In genomic region chr16:43548774-43549173, GRCm38 (mm10) we compare ENCODE assay signal across 10 mouse cellular contexts.
A peak's percentile ranks its signal among the peaks of the same experiment; 100 is the strongest.
DNase-seq lines count a peak whose midpoint lies in the region; ATAC-seq lines count a peak whose summit lies in the region.
"Had no signal": no experiment of that assay in that cellular context is flagged by ENCODE, and none has a peak within 500 bp of the region (broad histone marks: within the 10 kb centered on the region; RNA-seq: fewer than 3 reads in every experiment).

No protein-coding gene starts in this region.

- no peak for ATAC-seq in hindbrain, embryonic 14.5 days (ENCODE audit: low FRiP score)
- ATAC-seq in hindbrain, embryonic 16.5 days = no peak
- no peak for ATAC-seq in forebrain, embryonic 15.5 days (replicated peaks)
- peak; percentile 71 for ATAC-seq in kidney, embryonic 16.5 days (ENCODE audit: low FRiP score, low TSS enrichment)
- ATAC-seq in midbrain, embryonic 14.5 days (ENCODE audit: low FRiP score, low TSS enrichment) = no peak

- H3K9ac ChIP-seq in hindbrain, embryonic 14.5 days = no peak overlapping the region
- H3K9ac ChIP-seq in hindbrain, embryonic 16.5 days (ENCODE audit: low read depth, low read length) = no peak overlapping the region
- no peak overlapping the region for H3K9ac ChIP-seq in forebrain, embryonic 15.5 days (replicated peaks)
- H3K9ac ChIP-seq in kidney, embryonic 16.5 days (replicated peaks; ENCODE audit: low read length) = no peak overlapping the region
- no peak overlapping the region for H3K9ac ChIP-seq in midbrain, embryonic 14.5 days (replicated peaks; ENCODE audit: low read length)

- no peak for DNase-seq in hindbrain, embryonic 14.5 days (ENCODE audit: low spot score)
- DNase-seq in adrenal gland, postnatal 10 days = peak; percentile 62
- no peak for DNase-seq in midbrain, embryonic 14.5 days
- DNase-seq in ovary, postnatal 14 days (ENCODE audit: low spot score) = no peak
- DNase-seq: left cerebral cortex, postnatal 4 days; lung, postnatal 36 days; right cerebral cortex, postnatal 25 days had no signal

- peaks cover 25% of the 10 kb centered on the region for H3K4me1 ChIP-seq in hindbrain, embryonic 14.5 days (replicated peaks; ENCODE audit: control insufficient read depth, insufficient read depth, low read length)
- peaks cover 14% of the 10 kb centered on the region for H3K4me1 ChIP-seq in hindbrain, embryonic 16.5 days (ENCODE audit: control insufficient read depth, insufficient read depth, low read depth, low read length)
- peaks cover 56% of the 10 kb centered on the region for H3K4me1 ChIP-seq in forebrain, embryonic 15.5 days
- H3K4me1 ChIP-seq in kidney, embryonic 16.5 days (ENCODE audit: insufficient read depth, low read length) = peaks cover 45% of the 10 kb centered on the region
- H3K4me1 ChIP-seq in midbrain, embryonic 14.5 days (ENCODE audit: control insufficient read depth, insufficient read depth, low read length) = peaks cover 16% of the 10 kb centered on the region

- no peak overlapping the region for H3K4me2 ChIP-seq in hindbrain, embryonic 14.5 days (replicated peaks)
- H3K4me2 ChIP-seq in hindbrain, embryonic 16.5 days (ENCODE audit: low read length) = no peak overlapping the region
- H3K4me2 ChIP-seq in forebrain, embryonic 15.5 days (replicated peaks) = no peak overlapping the region
- H3K4me2 ChIP-seq in kidney, embryonic 16.5 days (replicated peaks; ENCODE audit: low read depth, low read length) = no peak overlapping the region
- no peak overlapping the region for H3K4me2 ChIP-seq in midbrain, embryonic 14.5 days (ENCODE audit: low read length)

- no peak overlapping the region for H3K4me3 ChIP-seq in hindbrain, embryonic 14.5 days (replicated peaks; ENCODE audit: low read length)
- H3K4me3 ChIP-seq in hindbrain, embryonic 16.5 days (ENCODE audit: low read length) = no peak overlapping the region
- H3K4me3 ChIP-seq in forebrain, embryonic 15.5 days = no peak overlapping the region
- no peak overlapping the region for H3K4me3 ChIP-seq in kidney, embryonic 16.5 days (ENCODE audit: low read length)
- no peak overlapping the region for H3K4me3 ChIP-seq in midbrain, embryonic 14.5 days (replicated peaks; ENCODE audit: low read depth, low read length)

- H3K27me3 ChIP-seq in hindbrain, embryonic 14.5 days (ENCODE audit: control insufficient read depth, insufficient read depth, low read length) = no peaks in the 10 kb centered on the region
- H3K27me3 ChIP-seq in hindbrain, embryonic 16.5 days (replicated peaks; ENCODE audit: control insufficient read depth, insufficient read depth, low read length) = no peaks in the 10 kb centered on the region
- no peaks in the 10 kb centered on the region for H3K27me3 ChIP-seq in forebrain, embryonic 15.5 days
- no peaks in the 10 kb centered on the region for H3K27me3 ChIP-seq in kidney, embryonic 16.5 days (ENCODE audit: insufficient read depth, low read length)
- H3K27me3 ChIP-seq in midbrain, embryonic 14.5 days (ENCODE audit: control insufficient read depth, insufficient read depth, low read length) = no peaks in the 10 kb centered on the region

- H3K36me3 ChIP-seq in hindbrain, embryonic 14.5 days (replicated peaks; ENCODE audit: control insufficient read depth, insufficient read depth) = no peaks in the 10 kb centered on the region
- H3K36me3 ChIP-seq in hindbrain, embryonic 16.5 days (ENCODE audit: control insufficient read depth, insufficient read depth, low read length) = no peaks in the 10 kb centered on the region
- H3K36me3 ChIP-seq in forebrain, embryonic 15.5 days = no peaks in the 10 kb centered on the region
- no peaks in the 10 kb centered on the region for H3K36me3 ChIP-seq in kidney, embryonic 16.5 days (ENCODE audit: insufficient read depth, low read length)
- H3K36me3 ChIP-seq in midbrain, embryonic 14.5 days (ENCODE audit: control insufficient read depth, insufficient read depth, low read length) = no peaks in the 10 kb centered on the region

- peak overlapping the region; percentile 69; the same call in 1 of the 2 replicates for H3K27ac ChIP-seq in hindbrain, embryonic 14.5 days
- no peak overlapping the region for H3K27ac ChIP-seq in hindbrain, embryonic 16.5 days (ENCODE audit: low read depth, low read length)
- peak overlapping the region; percentile 66; the same call in 1 of the 2 replicates for H3K27ac ChIP-seq in forebrain, embryonic 15.5 days (replicated peaks)
- peak overlapping the region; percentile 95 for H3K27ac ChIP-seq in kidney, embryonic 16.5 days (ENCODE audit: low read length)
- no peak overlapping the region for H3K27ac ChIP-seq in midbrain, embryonic 14.5 days (replicated peaks; ENCODE audit: low read depth, low read length)

- 68% methylated on average over 5 of the region's 5 CpGs for WGBS in hindbrain, embryonic 14.5 days
- 66% methylated on average over 5 of the region's 5 CpGs for WGBS in hindbrain, embryonic 16.5 days
- WGBS in forebrain, embryonic 15.5 days = 55% methylated on average over 5 of the region's 5 CpGs
- 42% methylated on average over 5 of the region's 5 CpGs for WGBS in kidney, embryonic 16.5 days
- WGBS in midbrain, embryonic 14.5 days = 67% methylated on average over 5 of the region's 5 CpGs

- no peaks in the 10 kb centered on the region for H3K9me3 ChIP-seq in hindbrain, embryonic 14.5 days (ENCODE audit: control insufficient read depth, low read length)
- no peaks in the 10 kb centered on the region for H3K9me3 ChIP-seq in hindbrain, embryonic 16.5 days (ENCODE audit: control insufficient read depth, low read length)
- no peaks in the 10 kb centered on the region for H3K9me3 ChIP-seq in forebrain, embryonic 15.5 days
- H3K9me3 ChIP-seq in kidney, embryonic 16.5 days (ENCODE audit: low read length) = no peaks in the 10 kb centered on the region
- no peaks in the 10 kb centered on the region for H3K9me3 ChIP-seq in midbrain, embryonic 14.5 days (ENCODE audit: control insufficient read depth, low read length)

Comparison
In these comparisons a context has a peak if more than half of its experiments do, and no peak if none do; other contexts are left out.
1. H3K27ac ChIP-seq: peak in hindbrain, embryonic 14.5 days (single experiment), forebrain, embryonic 15.5 days (single experiment) and kidney, embryonic 16.5 days (single experiment); none in hindbrain, embryonic 16.5 days (single experiment) and midbrain, embryonic 14.5 days (single experiment).